ENCODE assay signal across 10 mouse cellular contexts in genomic region chr1:74041692-74042091, GRCm38 (mm10).
DNase-seq lines count a peak whose midpoint lies in the region; ATAC-seq lines count a peak whose summit lies in the region.
"Had no signal": no experiment of that assay in that cellular context is flagged by ENCODE, and none has a peak within 500 bp of the region (broad histone marks: within the 10 kb centered on the region; RNA-seq: fewer than 3 reads in every experiment).

No protein-coding gene starts in this region.

- intact Hi-C loops in left cerebral cortex, postnatal 10 days (cut with DNase I) = no loop called here

- no peak overlapping the region for H3K4me3 ChIP-seq in lung, embryonic 16.5 days (ENCODE audit: low read length)
- no peak overlapping the region for H3K4me3 ChIP-seq in embryonic facial prominence, embryonic 12.5 days
- H3K4me3 ChIP-seq in hindbrain, embryonic 13.5 days = no peak overlapping the region
- no peak overlapping the region for H3K4me3 ChIP-seq in liver, embryonic 13.5 days (replicated peaks)

- no peak for DNase-seq in lung, postnatal 14 days
- no peak for DNase-seq in liver, embryonic 13.5 days
- no peak for DNase-seq in adrenal gland, postnatal 36 days
- DNase-seq in left cerebral cortex, postnatal 10 days (ENCODE audit: extremely low spot score in 1 of 2, low spot score in 2 of 2) = no peak
- DNase-seq: layer of hippocampus, adult 9-11 months; right cerebral cortex, adult 18-20 months; thymus, postnatal 36 days had no signal

- H3K9me3 ChIP-seq in lung, embryonic 16.5 days (ENCODE audit: control insufficient read depth, low read length) = no peaks in the 10 kb centered on the region
- H3K9me3 ChIP-seq in embryonic facial prominence, embryonic 12.5 days = no peaks in the 10 kb centered on the region
- H3K9me3 ChIP-seq in hindbrain, embryonic 13.5 days = no peaks in the 10 kb centered on the region
- H3K9me3 ChIP-seq in liver, embryonic 13.5 days (replicated peaks) = no peaks in the 10 kb centered on the region

- H3K9ac ChIP-seq in lung, embryonic 16.5 days (ENCODE audit: low read length) = no peak overlapping the region; the same call in 1 of the 2 replicates
- H3K9ac ChIP-seq in embryonic facial prominence, embryonic 12.5 days = 0 out of 2 replicates have a peak overlapping the region, but pooled peaks have one; percentile 27
- H3K9ac ChIP-seq in hindbrain, embryonic 13.5 days = no peak overlapping the region
- H3K9ac ChIP-seq in liver, embryonic 13.5 days = no peak overlapping the region

- 0 out of 2 replicates have a peak, but pooled peaks have one; percentile 9 for ATAC-seq in lung, embryonic 16.5 days (ENCODE audit: low read depth)
- no peak for ATAC-seq in embryonic facial prominence, embryonic 12.5 days (ENCODE audit: insufficient number of reproducible peaks, insufficient read depth, low FRiP score, low TSS enrichment)
- no peak for ATAC-seq in hindbrain, embryonic 13.5 days (ENCODE audit: low FRiP score)
- ATAC-seq in liver, embryonic 13.5 days (ENCODE audit: low read depth) = no peak

- H3K4me1 ChIP-seq in lung, embryonic 16.5 days (replicated peaks; ENCODE audit: control insufficient read depth, insufficient read depth, low read length) = peaks cover 58% of the 10 kb centered on the region
- H3K4me1 ChIP-seq in embryonic facial prominence, embryonic 12.5 days = peaks cover 60% of the 10 kb centered on the region
- H3K4me1 ChIP-seq in hindbrain, embryonic 13.5 days (replicated peaks) = peaks cover 39% of the 10 kb centered on the region
- H3K4me1 ChIP-seq in liver, embryonic 13.5 days (replicated peaks) = peaks cover 59% of the 10 kb centered on the region

- H3K27me3 ChIP-seq in lung, embryonic 16.5 days (ENCODE audit: control insufficient read depth, insufficient read depth, low read depth, low read length) = no peaks in the 10 kb centered on the region
- H3K27me3 ChIP-seq in embryonic facial prominence, embryonic 12.5 days = no peaks in the 10 kb centered on the region
- peaks cover 12% of the 10 kb centered on the region for H3K27me3 ChIP-seq in hindbrain, embryonic 13.5 days
- peaks cover 16% of the 10 kb centered on the region for H3K27me3 ChIP-seq in liver, embryonic 13.5 days

- no peaks in the 10 kb centered on the region for H3K36me3 ChIP-seq in lung, embryonic 16.5 days (ENCODE audit: control insufficient read depth, insufficient read depth, low read length)
- no peaks in the 10 kb centered on the region for H3K36me3 ChIP-seq in embryonic facial prominence, embryonic 12.5 days
- H3K36me3 ChIP-seq in hindbrain, embryonic 13.5 days = no peaks in the 10 kb centered on the region
- H3K36me3 ChIP-seq in liver, embryonic 13.5 days = no peaks in the 10 kb centered on the region

- no peak overlapping the region for H3K4me2 ChIP-seq in lung, embryonic 16.5 days (ENCODE audit: low read depth, low read length)
- H3K4me2 ChIP-seq in embryonic facial prominence, embryonic 12.5 days (replicated peaks) = peak overlapping the region; percentile 27
- H3K4me2 ChIP-seq in hindbrain, embryonic 13.5 days = no peak overlapping the region
- H3K4me2 ChIP-seq in liver, embryonic 13.5 days = peak overlapping the region; percentile 45

- 23% methylated on average over 8 of the region's 8 CpGs for WGBS in lung, embryonic 16.5 days
- WGBS in embryonic facial prominence, embryonic 12.5 days = 15% methylated on average over 8 of the region's 8 CpGs
- 45% methylated on average over 8 of the region's 8 CpGs for WGBS in hindbrain, embryonic 13.5 days
- 14% methylated on average over 8 of the region's 8 CpGs for WGBS in liver, embryonic 13.5 days (ENCODE audit: insufficient replicate concordance)

- H3K27ac ChIP-seq in lung, embryonic 16.5 days (ENCODE audit: low read length) = no peak overlapping the region
- H3K27ac ChIP-seq in embryonic facial prominence, embryonic 12.5 days = peak overlapping the region; percentile 85
- H3K27ac ChIP-seq in hindbrain, embryonic 13.5 days = 0 out of 2 replicates have a peak overlapping the region, but pooled peaks have one; percentile 18
- peak overlapping the region; percentile 58 for H3K27ac ChIP-seq in liver, embryonic 13.5 days

Comparison
In these comparisons a context has a peak if more than half of its experiments do, and no peak if none do; other contexts are left out.
1. H3K4me2 ChIP-seq: peak in embryonic facial prominence, embryonic 12.5 days (single experiment) and liver, embryonic 13.5 days (single experiment); none in lung, embryonic 16.5 days (single experiment) and hindbrain, embryonic 13.5 days (single experiment).